Mouse (Mus musculus) midbrain, embryonic 14.5 days (tissue): Measurements from ENCODE around the gene Scube1. TPM values are rescaled to one million over a fixed set of nuclear protein-coding genes. Genes with fewer than 3 reads are reported as not detected.
A peak's percentile ranks its signal among the peaks of the same experiment; 100 is the strongest.

ENCODE experiments used
- ATAC-seq: fragments of 200-750 bp; cut with Nextera tagmentation; 2 replicates; pipeline ENCODE4 v1.8.0; 2017; ENCODE audit warnings: moderate number of reproducible peaks, moderate library complexity; ENCODE audit not compliant: low FRiP score, low TSS enrichment
- DNase-seq: peaks from one replicate; pipeline ENCODE4 v3.0.0-alpha.2; 2015
- H3K27ac ChIP-seq: fragments of 300-500 bp; sonication (generic); replicated peaks from 2 replicates; pipeline ENCODE4 v1.5.1; 2014; ENCODE audit warnings: mild to moderate bottlenecking, low read depth, low read length, moderate library complexity
- H3K27me3 ChIP-seq: fragments of 300-500 bp; sonication (generic); 2 replicates; pipeline ENCODE4 v1.6.1; 2014; ENCODE audit warnings: low read length, control low read depth, mixed read lengths; ENCODE audit not compliant: control insufficient read depth, insufficient read depth
- H3K36me3 ChIP-seq: fragments of 300-500 bp; sonication (generic); 2 replicates; pipeline ENCODE4 v1.6.1; 2014; ENCODE audit warnings: low read length, control low read depth; ENCODE audit not compliant: control insufficient read depth, insufficient read depth
- H3K4me1 ChIP-seq: fragments of 300-500 bp; sonication (generic); 2 replicates; pipeline ENCODE4 v1.6.1; 2014; ENCODE audit warnings: mild to moderate bottlenecking, antibody characterized with exemption, low read length, control low read depth; ENCODE audit not compliant: control insufficient read depth, insufficient read depth
- H3K4me2 ChIP-seq: fragments of 300-500 bp; sonication (generic); 2 replicates; pipeline ENCODE4 v1.6.1; 2014; ENCODE audit warnings: mild to moderate bottlenecking, low read length, moderate library complexity
- H3K4me3 ChIP-seq: fragments of 300-500 bp; sonication (generic); replicated peaks from 2 replicates; pipeline ENCODE4 v1.5.1; 2014; ENCODE audit warnings: low read depth, low read length
- H3K9ac ChIP-seq: fragments of 300-500 bp; sonication (generic); replicated peaks from 2 replicates; pipeline ENCODE4 v1.6.1; 2014; ENCODE audit warnings: mild to moderate bottlenecking, low read length, moderate library complexity
- H3K9me3 ChIP-seq: fragments of 300-500 bp; sonication (generic); 2 replicates; pipeline ENCODE4 v1.6.1; 2016; ENCODE audit warnings: low read length, control low read depth, mixed read lengths; ENCODE audit not compliant: control insufficient read depth
- WGBS: fragments of 180-500 bp; shearing (Covaris S2); extraction: QIAGEN DNeasy Blood & Tissue Kit; methylation state at CpG from one replicate; pipeline ENCODE4 v1.1.7; 2014; 5-methylcytosine and 5-hydroxymethylcytosine counted together
- polyA plus RNA-seq: library from polyadenylated mRNA; unstranded; fragments of >200 nt; fragmentation: Nextera tagmentation; extraction: Ambion mirVana; gene quantifications from 2 replicates; pipeline ENCODE4 v1.2.1, GENCODE M21; 2014

Gene Scube1
- polyA plus RNA-seq, 1 experiment from 2014 or later: 13.5 TPM

DNA sequence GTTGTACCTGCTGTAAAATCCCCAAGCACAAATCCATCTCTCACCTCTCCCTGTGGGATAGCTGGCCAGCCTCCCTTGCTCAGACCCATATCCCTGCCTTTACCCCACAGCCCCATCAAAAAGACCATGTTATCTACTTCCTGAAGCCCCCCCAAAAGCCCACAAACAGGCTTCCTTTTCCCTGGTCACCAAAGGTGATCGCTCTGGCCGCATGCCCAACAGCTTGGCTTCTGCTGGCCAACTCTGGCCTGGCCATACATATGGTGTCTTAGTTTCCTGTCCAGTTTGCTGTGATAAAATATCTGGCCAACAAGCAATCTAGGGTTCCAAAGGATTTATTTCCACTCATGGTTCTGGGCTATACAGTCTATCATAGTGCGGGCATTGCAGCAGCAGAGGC is 38.9 kb downstream of the Scube1 start:
- Histone ChIP-seq H3K27me3 (no peaks in the 10 kb centered on the region), H3K9me3 (no peaks in the 10 kb centered on the region), H3K9ac (no peak overlapping the region), H3K27ac (no peak overlapping the region), H3K4me1 (no peaks in the 10 kb centered on the region), H3K4me2 (no peak overlapping the region), H3K4me3 (no peak overlapping the region), H3K36me3 (no peaks in the 10 kb centered on the region)
- DNase-seq: no peak
- 96% methylated on average over 3 of the region's 3 CpGs for WGBS
- ATAC-seq: no peak

DNA sequence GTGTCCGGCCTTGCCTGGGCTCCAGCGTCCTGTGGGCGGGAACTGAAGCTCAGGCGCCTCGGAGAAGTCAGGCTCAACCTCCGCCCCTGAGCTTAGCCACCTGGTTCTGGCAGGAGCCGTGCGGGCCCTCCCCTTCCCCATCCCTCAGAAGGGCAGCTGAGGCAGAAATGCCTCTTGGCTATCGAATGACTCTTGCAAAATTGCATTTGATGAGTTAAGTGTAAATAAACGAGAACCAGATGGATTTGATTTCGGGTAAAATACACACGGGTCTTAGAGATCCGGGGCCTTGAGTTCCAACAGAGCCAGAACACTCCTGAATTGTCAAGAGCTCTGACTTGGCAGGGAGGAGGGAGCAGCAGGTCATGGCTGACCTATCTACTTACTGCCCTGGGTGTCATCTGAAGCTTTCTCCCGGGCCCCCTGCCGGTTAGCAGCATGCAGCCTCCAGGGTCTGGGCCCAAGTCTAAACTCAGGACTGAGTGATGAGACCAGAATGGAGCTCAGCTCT is 41.7 kb downstream of the Scube1 start:
- DNase-seq (no peak), ATAC-seq (no peak)
- Histone ChIP-seq H3K27me3 (no peaks in the 10 kb centered on the region), H3K9ac (no peak overlapping the region), H3K4me3 (no peak overlapping the region), H3K4me2 (no peak overlapping the region), H3K36me3 (no peaks in the 10 kb centered on the region), H3K27ac (no peak overlapping the region), H3K4me1 (peaks cover 11% of the 10 kb centered on the region), H3K9me3 (no peaks in the 10 kb centered on the region)
- 66% methylated on average over 15 of the region's 15 CpGs for WGBS

DNA sequence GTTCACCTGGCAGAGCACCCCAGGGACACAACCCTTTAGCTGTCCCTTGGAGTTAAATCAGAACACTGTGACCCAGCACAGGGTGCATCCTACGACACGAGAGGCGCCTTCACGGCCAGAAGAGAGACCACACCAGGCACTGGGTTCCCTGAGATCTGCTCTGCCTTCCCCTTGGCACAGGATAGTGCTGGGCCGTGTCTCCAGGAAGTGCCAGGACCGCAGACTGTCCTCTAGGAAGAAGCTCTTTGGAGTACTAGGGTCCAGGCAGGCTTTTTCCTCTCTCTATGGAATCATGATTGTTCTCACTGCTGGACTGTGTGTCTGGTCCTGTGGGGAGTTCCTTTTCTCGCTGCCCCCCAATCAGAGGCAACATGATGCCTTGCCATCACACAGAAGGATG is 44.5 kb downstream of the Scube1 start:
- DNase-seq (no peak), ATAC-seq (no peak)
- no peaks in the 10 kb centered on the region for H3K27me3 ChIP-seq
- no peak overlapping the region for H3K27ac ChIP-seq
- H3K36me3 ChIP-seq: no peaks in the 10 kb centered on the region
- no peaks in the 10 kb centered on the region for H3K9me3 ChIP-seq
- peaks cover 12% of the 10 kb centered on the region for H3K4me1 ChIP-seq
- no peak overlapping the region for H3K4me3 ChIP-seq
- H3K4me2 ChIP-seq: no peak overlapping the region
- no peak overlapping the region for H3K9ac ChIP-seq
- WGBS: 86% methylated on average over 7 of the region's 7 CpGs

DNA sequence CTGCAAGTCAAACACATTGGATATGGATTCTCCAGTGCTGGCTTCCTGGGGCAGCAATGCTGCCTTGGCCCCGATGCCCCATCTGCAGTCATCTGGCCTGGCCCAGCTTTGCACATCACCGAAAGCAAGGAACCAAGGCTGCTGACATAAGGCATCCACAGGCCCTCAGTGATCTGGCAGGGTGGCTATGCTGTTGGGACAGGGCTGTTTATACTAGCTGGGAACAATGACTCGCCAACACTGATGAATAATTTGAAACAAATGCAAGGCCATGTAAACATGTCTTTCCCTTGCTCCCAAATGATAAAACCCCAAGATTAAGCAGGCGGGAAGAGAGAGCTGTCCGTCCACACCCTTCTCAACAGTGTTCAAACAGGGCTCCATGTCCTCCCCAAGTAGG is 45.1 kb downstream of the Scube1 start:
- ATAC-seq: no peak

DNA sequence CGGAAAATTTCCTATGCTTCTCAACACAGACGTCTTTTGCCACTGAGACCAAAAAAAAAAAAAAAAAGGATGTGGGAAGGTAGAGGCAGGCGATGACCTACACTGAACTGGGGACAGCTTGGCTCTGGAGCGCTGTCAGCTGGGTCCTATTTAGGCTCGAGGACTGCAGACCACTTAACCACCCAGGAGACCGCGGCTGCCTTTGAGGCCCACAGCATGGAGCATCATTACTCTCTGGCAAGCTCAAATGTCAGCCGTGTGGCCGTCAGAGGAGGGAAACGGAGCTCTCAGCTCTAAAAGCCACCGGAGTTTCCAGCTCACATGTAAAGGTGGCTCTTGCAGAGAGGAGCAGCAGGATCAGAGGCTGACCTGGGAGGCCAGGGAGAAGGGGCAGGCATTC is 46.2 kb downstream of the Scube1 start:
- Histone ChIP-seq H3K27ac (peak overlapping the region; percentile 37; the same call in 1 of the 2 replicates), H3K9ac (0 out of 2 replicates have a peak overlapping the region, but pooled peaks have one; percentile 16), H3K9me3 (no peaks in the 10 kb centered on the region), H3K4me3 (no peak overlapping the region), H3K4me1 (peaks cover 12% of the 10 kb centered on the region), H3K27me3 (no peaks in the 10 kb centered on the region), H3K36me3 (no peaks in the 10 kb centered on the region), H3K4me2 (peak overlapping the region; percentile 14)
- WGBS: 4% methylated on average over 11 of the region's 11 CpGs
- ATAC-seq (no peak), DNase-seq (peak; percentile 63)

More for the DNA sequence above, 45.1 kb downstream of the Scube1 start:
- Histone ChIP-seq H3K4me2 (no peak overlapping the region), H3K4me1 (peaks cover 12% of the 10 kb centered on the region), H3K9ac (no peak overlapping the region), H3K4me3 (no peak overlapping the region), H3K36me3 (no peaks in the 10 kb centered on the region), H3K27me3 (no peaks in the 10 kb centered on the region), H3K27ac (no peak overlapping the region), H3K9me3 (no peaks in the 10 kb centered on the region)
- WGBS: 90% methylated on average over 5 of the region's 5 CpGs
- no peak for DNase-seq

DNA sequence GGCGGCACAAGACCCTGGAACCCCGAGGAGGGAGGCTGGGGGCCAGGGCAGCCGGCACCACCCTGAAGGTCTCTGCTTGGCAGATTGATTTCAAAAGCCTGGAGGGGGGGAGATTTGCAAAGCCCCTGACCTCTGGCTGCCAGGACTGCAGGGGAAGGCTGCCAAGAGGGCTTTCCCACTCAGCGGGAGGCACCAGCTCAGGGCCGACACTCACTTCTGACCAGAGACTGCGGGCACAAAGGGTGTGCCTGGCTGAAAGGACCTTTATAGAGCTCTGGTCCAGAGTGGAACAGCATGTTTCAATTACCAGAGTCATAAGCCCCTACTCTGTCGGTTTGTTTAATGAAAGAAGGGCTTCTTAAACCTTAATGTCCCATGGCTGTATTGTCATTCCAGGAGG is 46.7 kb downstream of the Scube1 start:
- DNase-seq (peak; percentile 51), ATAC-seq (no peak)
- 7% methylated on average over 7 of the region's 7 CpGs for WGBS
- Histone ChIP-seq H3K36me3 (no peaks in the 10 kb centered on the region), H3K4me1 (peaks cover 12% of the 10 kb centered on the region), H3K9ac (0 out of 2 replicates have a peak overlapping the region, but pooled peaks have one; percentile 16), H3K9me3 (no peaks in the 10 kb centered on the region), H3K4me3 (no peak overlapping the region), H3K27ac (no peak overlapping the region), H3K27me3 (no peaks in the 10 kb centered on the region), H3K4me2 (peak overlapping the region; percentile 14)

DNA sequence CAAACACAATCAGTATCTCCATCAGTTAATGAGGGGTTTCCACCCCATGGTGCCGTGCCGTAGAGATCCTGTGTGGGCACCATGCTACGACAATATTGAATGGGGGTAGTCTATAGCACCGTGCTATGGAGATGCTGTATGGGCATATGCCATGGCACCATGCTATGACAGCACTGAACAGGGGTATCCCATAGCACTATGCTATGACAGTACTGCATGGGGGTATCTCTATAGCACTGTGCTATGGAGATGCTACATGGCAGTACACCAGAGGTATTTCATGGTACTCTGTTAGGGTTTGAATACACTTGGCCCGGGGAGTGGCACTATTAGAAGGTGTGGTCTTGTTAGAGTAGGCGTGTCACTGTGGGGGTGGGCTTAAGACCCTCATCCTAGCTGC is 47.7 kb downstream of the Scube1 start:
- ATAC-seq (no peak), DNase-seq (no peak)
- no peak overlapping the region for H3K4me3 ChIP-seq
- no peaks in the 10 kb centered on the region for H3K9me3 ChIP-seq
- H3K4me2 ChIP-seq: no peak overlapping the region
- H3K4me1 ChIP-seq: peaks cover 12% of the 10 kb centered on the region
- no peak overlapping the region for H3K27ac ChIP-seq
- no peaks in the 10 kb centered on the region for H3K36me3 ChIP-seq
- H3K9ac ChIP-seq: no peak overlapping the region
- WGBS: 96% methylated on average over 6 of the region's 6 CpGs
- H3K27me3 ChIP-seq: no peaks in the 10 kb centered on the region

DNA sequence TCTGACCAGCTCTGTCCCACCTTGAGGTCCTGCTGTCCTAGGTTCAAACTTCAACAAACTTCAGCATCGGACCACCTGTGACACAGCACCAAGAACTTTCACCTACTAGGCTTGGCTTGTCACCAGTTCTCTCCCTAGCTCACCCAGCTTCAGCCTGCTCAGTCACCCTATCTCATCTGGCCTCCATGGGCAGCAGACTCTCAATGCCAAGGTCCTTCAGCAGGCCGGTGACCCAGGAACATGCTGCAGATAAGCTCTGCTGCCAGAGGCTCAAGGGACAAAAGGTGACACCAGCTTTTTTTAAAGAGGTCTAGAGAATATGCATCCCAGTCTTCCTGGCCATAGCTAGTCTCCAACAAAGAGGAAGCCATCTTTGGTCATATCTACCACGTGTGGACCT is 48.5 kb downstream of the Scube1 start:
- no peak overlapping the region for H3K27ac ChIP-seq
- ATAC-seq: no peak
- H3K9ac ChIP-seq: no peak overlapping the region
- 96% methylated on average over 3 of the region's 3 CpGs for WGBS
- H3K36me3 ChIP-seq: no peaks in the 10 kb centered on the region
- H3K4me2 ChIP-seq: no peak overlapping the region
- no peak overlapping the region for H3K4me3 ChIP-seq
- H3K9me3 ChIP-seq: no peaks in the 10 kb centered on the region
- peaks cover 12% of the 10 kb centered on the region for H3K4me1 ChIP-seq
- no peak for DNase-seq
- H3K27me3 ChIP-seq: no peaks in the 10 kb centered on the region

DNA sequence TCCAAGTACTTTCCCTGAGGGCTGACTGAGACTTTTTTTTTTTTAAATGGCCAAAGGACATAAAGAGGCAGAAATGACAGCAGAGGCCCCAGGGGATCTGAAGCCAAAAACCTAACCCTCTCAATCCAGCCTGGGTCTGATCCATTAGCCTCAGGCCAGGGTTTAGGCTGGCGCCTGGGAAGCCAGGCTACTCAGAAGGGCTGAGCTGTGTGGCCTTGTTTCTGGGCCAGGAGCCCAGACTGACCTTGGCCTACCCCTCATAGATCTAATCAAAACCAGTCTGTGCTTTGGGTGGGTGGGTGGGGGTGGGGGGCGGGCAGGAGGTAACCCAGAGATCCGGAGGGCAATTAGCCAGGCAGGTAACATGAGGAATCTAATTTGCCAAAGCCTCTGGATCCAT is 51.2 kb downstream of the Scube1 start:
- H3K4me1 ChIP-seq: peaks cover 6% of the 10 kb centered on the region
- DNase-seq (no peak), ATAC-seq (no peak)
- no peaks in the 10 kb centered on the region for H3K27me3 ChIP-seq
- no peak overlapping the region for H3K9ac ChIP-seq
- H3K4me3 ChIP-seq: no peak overlapping the region
- H3K27ac ChIP-seq: no peak overlapping the region
- no peak overlapping the region for H3K4me2 ChIP-seq
- no peaks in the 10 kb centered on the region for H3K36me3 ChIP-seq
- H3K9me3 ChIP-seq: no peaks in the 10 kb centered on the region
- WGBS: 76% methylated on average over 3 of the region's 3 CpGs
